Mouse (Mus musculus): ENCODE data around the gene Ndufa13.

Ndufa13 gene

DNA sequence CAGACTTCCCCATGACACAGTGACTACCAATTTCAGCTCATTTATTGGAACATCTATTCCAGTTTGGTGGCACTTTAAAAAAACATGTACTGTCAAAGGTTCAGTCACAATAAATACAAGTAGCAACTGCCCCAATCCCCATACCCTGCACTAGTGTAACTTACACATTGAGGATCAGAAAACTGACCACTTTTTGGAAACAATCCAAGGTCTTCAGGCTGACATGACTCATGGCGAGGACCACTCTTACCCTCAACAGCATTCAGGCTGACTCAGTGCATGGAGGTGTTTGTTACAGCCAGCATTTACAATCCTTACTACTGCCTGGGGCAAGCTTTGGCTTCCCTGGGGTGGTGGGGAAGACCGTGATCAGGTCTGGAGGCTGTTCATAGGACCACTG, 4.7 kb upstream of the Ndufa13 start:
- DNase-seq (ENCODE audit: low spot score), result no peak

DNA sequence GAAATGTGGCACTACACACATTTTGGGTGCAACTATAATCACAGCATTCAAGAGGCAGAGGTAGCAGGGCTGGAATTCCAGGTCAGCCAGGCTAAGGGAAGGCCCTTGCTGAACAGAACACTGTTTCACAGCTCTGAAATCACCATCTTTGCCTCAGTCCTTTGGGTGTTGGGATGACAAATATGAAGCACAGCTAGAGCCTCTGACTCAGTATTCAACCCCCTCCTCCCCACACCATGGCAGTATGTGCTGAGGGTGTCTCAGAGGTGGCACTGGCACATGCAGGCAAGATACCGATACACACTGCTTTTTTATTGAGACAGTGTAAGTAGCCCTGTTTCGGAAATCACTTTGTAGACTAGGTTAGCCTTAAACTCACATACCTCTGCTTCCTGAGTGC, 3.9 kb upstream of the Ndufa13 start:
- DNase-seq (ENCODE audit: low spot score), result no peak

DNA sequence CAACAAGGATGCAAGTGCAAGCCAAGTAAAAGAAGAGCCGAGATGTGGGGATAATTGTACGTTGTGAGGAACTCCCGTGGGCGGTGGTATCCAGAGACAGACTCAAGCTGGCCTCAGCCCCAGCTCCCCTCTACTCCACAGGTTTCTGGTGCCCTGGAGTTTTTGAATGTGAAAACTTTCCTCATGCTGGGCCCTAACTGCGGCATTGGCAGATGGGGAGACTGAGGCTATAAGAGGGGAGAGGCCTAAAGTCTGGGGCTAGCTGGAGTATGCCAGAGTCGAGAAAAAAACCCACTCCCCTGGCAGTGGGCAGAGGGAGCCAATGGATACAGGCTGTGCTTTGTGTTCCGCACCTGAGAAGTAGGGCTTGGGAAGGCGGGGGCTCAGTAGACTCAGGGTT, 1.7 kb upstream of the Ndufa13 start:
- no peak for DNase-seq (ENCODE audit: low spot score)

DNA sequence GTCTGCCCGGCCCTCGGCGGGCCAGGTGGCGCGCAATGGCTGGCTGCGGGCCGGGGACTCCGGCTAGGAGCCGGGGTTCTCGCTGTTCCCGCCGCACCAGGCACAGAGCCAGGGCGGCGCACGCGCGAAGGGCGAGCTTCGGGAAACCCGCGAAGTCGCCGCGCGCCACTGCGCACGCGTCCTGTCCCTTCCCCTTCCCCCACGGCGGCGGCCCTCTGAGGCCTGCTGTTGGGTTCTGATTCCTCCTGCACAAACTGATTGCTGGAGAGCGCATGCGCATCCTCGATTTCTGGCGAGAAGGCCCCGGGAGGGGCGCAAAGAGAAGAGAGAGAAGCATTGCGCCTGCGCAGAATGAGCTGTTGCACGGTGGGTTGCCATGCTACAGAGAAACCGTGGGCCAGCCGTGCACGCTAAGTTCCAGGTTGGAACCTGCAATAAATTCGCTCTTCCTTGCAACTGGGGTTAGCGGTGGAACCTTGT, 745 bp upstream of the Ndufa13 start:
- peak; percentile 99 for DNase-seq (ENCODE audit: low spot score)

DNA sequence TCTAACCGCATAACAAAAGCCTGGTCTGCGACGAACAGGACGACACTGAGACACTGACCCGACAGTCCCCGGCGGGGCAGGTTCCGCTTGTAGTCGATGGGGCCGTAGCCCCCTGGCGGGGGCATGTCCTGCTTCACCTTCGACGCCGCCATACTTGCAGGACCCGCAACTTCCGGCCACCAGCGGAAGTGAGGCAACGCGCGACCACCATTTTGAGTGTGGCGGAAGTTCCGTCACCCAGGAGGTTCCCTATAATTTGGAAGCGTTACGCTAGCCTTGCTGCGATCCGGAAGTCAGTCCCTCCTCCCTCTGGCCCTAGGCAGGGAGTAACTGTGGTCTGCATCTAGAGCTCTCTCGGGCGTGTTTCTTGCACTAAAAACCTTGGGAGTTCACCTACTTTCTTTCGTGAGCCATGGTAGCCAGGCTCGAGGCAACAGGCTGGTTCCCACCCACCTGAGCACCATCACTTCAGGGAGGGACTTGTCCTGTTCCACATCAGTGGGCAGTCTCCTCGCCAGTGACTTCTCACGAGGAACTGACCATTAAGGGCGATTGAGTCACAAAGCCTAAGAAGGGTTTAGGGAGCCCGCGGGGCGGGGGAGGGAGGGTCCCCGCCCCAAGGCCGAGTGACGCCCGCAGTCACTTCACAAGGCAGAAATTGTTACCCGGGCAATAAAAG, 735 bp downstream of the Ndufa13 start:
- DNase-seq (ENCODE audit: low spot score), result peak; percentile 98

DNA sequence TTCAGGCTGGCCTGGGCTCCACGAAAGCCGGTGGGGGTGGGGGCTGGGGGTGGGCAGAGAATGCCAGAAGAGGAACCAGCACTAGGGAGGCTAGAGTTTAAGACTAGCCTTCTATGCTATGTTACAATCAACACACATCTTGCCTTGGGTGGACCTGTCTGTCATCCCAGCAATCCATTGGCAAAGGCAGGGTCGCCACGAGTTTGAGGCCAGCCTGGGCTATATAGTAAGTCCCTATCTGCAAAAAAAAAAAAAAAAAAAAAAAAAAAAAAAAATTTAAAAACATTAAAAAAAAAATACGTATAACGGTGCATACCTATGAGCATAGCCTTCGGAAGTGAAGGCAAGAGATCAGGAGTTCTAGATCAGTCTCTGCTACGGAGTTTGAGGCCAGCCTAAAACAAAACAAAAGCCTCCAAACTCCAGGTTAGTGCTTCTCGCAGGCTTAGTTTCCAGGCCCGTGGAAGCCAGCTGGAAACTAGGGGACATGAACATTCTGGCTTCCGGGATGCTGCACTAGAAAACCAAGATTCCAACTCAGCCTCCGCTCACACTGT, 1.4 kb downstream of the Ndufa13 start:
- DNase-seq (ENCODE audit: low spot score), result no peak

DNA sequence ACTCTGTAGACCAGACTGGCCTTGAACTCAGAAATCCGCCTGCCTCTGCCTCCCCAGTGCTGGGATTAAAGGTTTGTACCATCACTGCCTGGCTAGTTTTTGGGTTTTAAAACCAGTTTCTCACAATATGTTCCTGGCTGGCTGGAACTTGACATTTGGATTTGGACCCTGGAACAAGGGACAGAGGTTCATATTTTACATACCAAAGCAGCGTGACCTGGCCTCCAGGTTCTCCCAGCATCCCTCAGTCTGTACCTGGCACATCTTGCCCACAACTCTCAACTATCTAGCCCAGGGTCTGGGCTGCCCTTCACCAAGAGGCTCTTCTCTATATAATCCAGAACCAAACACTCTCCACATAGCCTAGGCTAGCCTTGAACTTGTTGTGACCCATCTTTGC, 2.5 kb downstream of the Ndufa13 start:
- DNase-seq (ENCODE audit: low spot score), result no peak

GRCm38 (mm10) chr8:69897857-69898256, 4.5 kb downstream of the Ndufa13 start:
- DNase-seq (ENCODE audit: low spot score), result no peak

GRCm38 (mm10) chr8:69895772-69896451, 6.4 kb downstream of the Ndufa13 start:
- DNase-seq (ENCODE audit: low spot score), result no peak

- DNase-seq (ENCODE audit: low spot score), result no peak
Observed at GRCm38 (mm10) chr8:69894836-69895332, 7.5 kb downstream of the Ndufa13 start.

DNA sequence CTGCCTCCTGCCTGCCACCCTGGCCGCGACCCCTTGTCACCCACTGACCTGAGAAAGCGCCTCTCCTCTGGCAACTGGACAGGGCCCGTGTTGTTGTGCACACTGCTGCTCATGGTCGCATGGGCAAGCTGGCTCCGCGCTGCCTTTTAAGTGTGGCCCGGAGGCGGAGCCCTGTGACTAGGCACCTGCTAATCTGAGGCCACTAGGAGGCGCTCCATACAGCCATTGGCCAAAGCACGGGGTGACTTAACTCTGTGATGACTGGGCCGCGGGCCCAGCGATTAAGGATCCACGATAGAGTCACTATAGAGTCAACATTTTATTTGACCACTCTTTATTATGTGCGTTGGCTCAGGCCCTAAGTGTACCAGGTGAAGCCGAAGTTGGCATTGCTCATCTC, 8.5 kb downstream of the Ndufa13 start:
- DNase-seq (ENCODE audit: low spot score), result peak; percentile 64

DNA sequence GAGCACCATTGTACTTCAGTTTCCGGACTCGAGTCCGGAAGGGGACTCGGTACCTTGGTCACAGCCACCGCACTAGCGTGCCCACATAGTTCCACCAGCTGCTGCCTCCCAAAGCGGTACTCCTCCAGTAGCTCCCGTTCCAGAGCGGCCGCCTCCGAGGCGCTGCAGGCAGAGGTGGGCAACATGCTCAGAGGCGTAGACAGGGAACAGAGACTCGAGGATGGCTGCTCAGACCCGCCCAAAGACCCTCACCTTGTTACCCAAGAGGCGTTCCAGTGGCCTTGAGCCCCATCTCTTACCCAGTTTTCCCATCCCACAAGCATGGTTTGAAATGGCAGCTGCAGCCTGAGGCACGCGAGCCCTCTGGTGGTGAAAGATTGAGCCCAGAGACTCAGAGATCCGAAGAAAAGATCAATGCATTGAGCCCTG, 11.5 kb downstream of the Ndufa13 start:
- DNase-seq (ENCODE audit: low spot score), result peak; percentile 58

- no peak for DNase-seq (ENCODE audit: low spot score)
Observed at GRCm38 (mm10) chr8:69888902-69889301, 13.5 kb downstream of the Ndufa13 start.

- DNase-seq (ENCODE audit: low spot score), result no peak
Observed at GRCm38 (mm10) chr8:69888244-69888866, 14.0 kb downstream of the Ndufa13 start.

DNA sequence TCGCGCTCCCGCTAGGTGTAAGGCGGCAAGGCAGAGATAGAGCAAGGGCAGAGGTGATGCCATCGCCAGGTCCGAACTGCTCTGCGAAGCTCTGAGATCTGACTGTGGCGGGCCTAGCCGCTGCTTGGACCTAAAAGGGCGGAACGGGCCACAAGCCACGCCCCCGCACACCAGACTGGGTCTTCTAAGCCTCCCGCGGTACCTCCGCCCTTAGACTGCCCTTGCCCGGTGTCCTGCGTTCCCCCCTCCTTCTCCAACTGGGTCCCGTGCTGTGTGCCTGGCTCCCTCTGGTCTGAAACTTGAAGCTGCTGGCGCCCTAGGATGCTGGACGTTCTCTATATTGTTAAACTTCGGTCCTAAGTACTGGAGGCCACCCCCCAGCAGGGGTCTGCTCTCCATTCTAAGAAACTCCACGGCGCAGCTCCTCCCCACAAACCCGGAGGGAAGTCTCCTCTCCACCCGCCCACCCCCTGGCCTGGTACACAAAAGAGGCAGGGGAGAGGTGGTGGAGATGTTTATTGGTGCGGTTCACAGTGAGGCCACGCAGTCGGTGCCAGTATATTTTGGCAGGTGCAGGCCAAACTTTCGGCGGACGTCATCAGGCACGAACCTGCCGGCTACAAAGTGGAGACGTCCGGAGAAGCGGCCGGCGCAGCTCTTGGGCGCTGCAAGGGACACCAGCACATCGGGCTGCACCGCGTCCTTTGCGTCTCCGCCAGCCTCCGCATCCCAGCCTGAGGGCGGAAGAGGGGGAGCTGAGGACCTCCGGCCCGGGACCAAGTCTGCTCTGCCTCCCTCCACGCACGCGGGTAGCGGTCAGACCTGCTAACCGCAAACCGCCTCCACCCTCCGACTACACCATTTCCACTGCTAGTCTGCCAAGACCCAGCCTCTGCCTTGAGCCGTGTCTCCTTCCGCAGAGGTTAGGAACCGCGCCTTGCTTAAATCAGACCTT, 14.8 kb downstream of the Ndufa13 start, which contains the start of gene Cilp2:
TSS of gene Cilp2 (minus strand) at position 399 of the 955 bp plus-strand sequence.
- DNase-seq (ENCODE audit: low spot score), result no peak

GRCm38 (mm10) chr8:69884141-69884540, 18.2 kb downstream of the Ndufa13 start:
- DNase-seq (ENCODE audit: low spot score), result no peak

DNA sequence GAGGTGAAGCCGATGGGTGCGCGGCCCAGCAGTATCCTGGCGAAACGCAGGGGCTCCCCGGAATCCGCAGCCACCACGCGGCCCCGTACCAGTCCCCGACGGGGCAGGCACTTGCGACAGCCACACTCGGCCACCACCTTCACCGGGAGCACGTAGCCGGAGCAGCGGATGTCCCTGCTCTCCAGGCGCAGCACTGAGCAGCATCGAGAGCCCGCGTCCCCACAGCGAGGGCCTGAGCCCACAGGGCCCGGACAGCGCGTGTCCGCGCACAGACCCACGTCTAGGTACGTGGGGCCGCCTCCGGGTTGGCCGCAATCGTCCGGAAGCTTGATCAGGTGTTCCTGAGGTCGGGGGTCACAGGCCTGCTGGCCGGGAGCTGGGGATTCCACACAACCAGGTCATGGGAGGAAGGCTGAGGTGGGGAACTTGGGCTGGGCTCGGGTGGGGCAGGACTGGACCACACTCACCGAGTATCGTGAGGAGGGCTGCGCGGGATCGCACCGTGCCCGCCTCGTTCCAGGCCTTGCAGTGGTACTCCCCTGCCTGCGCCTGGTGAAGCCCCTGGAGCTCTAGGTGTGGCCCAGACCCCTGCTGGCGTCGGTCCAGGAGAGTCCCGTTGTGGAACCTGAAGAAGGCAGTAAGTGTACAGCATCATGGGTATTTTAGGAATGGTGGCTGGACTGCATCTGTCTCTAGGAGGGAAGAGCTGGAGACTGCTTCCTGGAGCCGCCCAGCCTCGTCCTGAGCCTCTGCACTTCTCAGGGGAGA, 19.3 kb downstream of the Ndufa13 start:
- DNase-seq (ENCODE audit: low spot score), result no peak

GRCm38 (mm10) chr8:69882021-69882756, 20.2 kb downstream of the Ndufa13 start:
- DNase-seq (ENCODE audit: low spot score), result peak; percentile 76

GRCm38 (mm10) chr8:69881261-69881865, 21.0 kb downstream of the Ndufa13 start:
- no peak for DNase-seq (ENCODE audit: low spot score)

Measured in urinary bladder, postnatal 14 days (tissue).